Mouse (Mus musculus) A20 (cell line): ENCODE data around the gene Trim60.

Experiments
- DNase-seq: peaks from one replicate; pipeline ENCODE4 v3.0.0-alpha.2; 2011; ENCODE audit warnings: low read depth, low spot score

The Trim60 gene

GRCm38 (mm10) chr8:64987731-64988130 is 30.7 kb downstream of the Trim60 start, which contains the start of gene Trim75:
Gene Trim75 (minus strand): TSS chr8:64987831.
- no peak for DNase-seq

- DNase-seq = peak; percentile 85
These were observed 35.1 kb downstream of the Trim60 start for GRCm38 (mm10) chr8:64983150-64983897.

- DNase-seq = peak; percentile 36
These were observed 55.5 kb downstream of the Trim60 start for GRCm38 (mm10) chr8:64962836-64963235.

GRCm38 (mm10) chr8:64959025-64959424 is 59.4 kb downstream of the Trim60 start:
- peak; percentile 68 for DNase-seq

- no peak for DNase-seq
These were observed 66.3 kb downstream of the Trim60 start for GRCm38 (mm10) chr8:64952101-64952500.
